Mouse (Mus musculus) heart, adult 10 weeks (tissue): ENCODE results near the gene Zbp1. TPM values are rescaled to one million over a fixed set of nuclear protein-coding genes. Genes with fewer than 3 reads are reported as not detected.

Experiments
- polyA plus RNA-seq: library from polyadenylated mRNA; stranded (reverse); fragments of 350-450 nt; fragmentation: Illumina TruSeq; extraction: RNeasy Lipid Tissue Mini Kit (QIAGEN cat#74804); gene quantifications from one replicate; pipeline ENCODE4 v1.2.3, GENCODE M21; 2014; ENCODE audit warnings: low read depth, low replicate concordance

Zbp1 gene
- polyA plus RNA-seq = 2.3 TPM

DNA sequence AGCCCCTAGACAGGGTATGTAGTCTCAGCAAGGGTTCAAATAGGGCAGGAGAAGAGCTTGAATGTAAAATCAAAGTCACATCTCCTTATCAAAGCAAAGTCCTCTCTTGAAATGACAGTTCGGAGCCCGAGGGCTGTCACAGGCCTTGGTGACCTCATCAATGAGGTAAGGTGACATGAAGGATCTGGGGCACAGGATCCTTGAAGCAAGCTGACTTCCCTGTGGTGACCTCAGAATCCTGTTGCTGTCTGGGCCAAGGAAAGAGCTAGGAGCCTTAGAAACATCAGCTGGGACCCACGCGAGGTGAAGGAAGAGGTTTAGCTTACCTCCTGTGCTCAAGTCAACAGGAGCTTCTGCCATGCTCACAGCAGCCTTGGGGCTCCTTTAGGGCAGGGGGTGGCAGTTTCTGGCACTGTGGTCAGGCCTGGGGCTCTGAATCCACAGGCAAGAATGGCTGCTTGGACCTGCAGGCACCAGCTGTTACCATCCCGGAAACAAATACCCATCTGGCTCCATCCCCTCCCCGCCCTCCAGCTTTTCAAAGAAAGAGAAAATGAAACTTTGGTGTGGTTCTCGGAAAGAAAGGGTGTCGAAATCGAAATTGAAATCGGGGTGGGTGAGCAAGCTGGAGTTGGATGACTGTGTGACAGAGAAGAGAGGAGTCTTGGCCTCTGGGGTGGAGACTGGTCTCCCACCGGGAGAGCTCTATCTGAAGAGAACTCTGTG, at the start of gene Zbp1:
TSS of gene Zbp1 (minus strand) at position 508 of the 726 bp plus-strand sequence.

Other genes with a start within 250 kb of the Zbp1 start
- gene Spo11, start 241.2 kb downstream of the Zbp1 start, polyA plus RNA-seq = not detected
- gene Rae1, start 218.8 kb downstream of the Zbp1 start, polyA plus RNA-seq = 31.4 TPM
- 197 TPM for gene Rbm38, start 198.4 kb downstream of the Zbp1 start, polyA plus RNA-seq
- not detected for gene Ctcfl, start 99.4 kb downstream of the Zbp1 start, polyA plus RNA-seq
- gene Pck1, start 65.9 kb downstream of the Zbp1 start, polyA plus RNA-seq = 20.6 TPM
- 20.6 TPM for gene Pmepa1, start 57.6 kb upstream of the Zbp1 start, polyA plus RNA-seq